Mouse (Mus musculus) lung, postnatal 0 days (tissue): Measurements from ENCODE around the gene Lasp1.

ENCODE experiments used
- CTCF ChIP-seq: IDR thresholded peaks from 2 replicates; pipeline ENCODE4 v1.5.1; 2016; ENCODE audit warnings: antibody characterized with exemption, mild to moderate bottlenecking
- EP300 ChIP-seq: IDR thresholded peaks from 2 replicates; pipeline ENCODE4 v1.6.1; 2016; ENCODE audit warnings: antibody characterized with exemption, mild to moderate bottlenecking, control low read depth

DNA sequence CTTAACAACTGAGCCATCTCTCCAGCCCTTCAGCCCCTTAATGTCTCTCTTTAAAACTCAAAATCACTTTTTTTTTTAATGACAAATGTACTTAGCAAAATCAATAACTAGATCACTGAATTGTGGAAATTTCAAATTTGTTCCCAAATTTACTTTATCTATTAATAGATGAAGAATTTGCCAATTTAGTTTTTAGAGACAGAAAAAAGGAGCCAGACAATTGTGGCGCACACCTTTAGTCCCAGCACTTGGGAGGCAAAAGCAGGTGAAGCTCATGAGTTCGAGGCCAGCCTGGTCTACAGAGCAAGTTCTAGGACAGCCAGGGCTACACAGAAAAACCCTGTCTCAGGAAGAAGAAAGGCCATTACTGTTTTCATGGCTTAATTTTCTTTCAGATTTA lies 52.8 kb downstream of the Lasp1 start:
- TF ChIP-seq CTCF (no peak), EP300 (no peak)
